Mouse (Mus musculus): Measurements from ENCODE around the gene Galnt14. TPM values are rescaled to one million over a fixed set of nuclear protein-coding genes. Genes with fewer than 3 reads are reported as not detected.

Galnt14 gene
- polyA plus RNA-seq, 1 experiment from 2014 or later = 9.5 TPM

- no peak overlapping the region for H3K4me3 ChIP-seq (ENCODE audit: low read depth, low read length)
- no peak overlapping the region for H3K27ac ChIP-seq (ENCODE audit: low read depth, low read length)
- H3K9ac ChIP-seq (ENCODE audit: low read length) = no peak overlapping the region
- no peaks in the 10 kb centered on the region for H3K9me3 ChIP-seq (ENCODE audit: control insufficient read depth, low read length)
- no peak overlapping the region for H3K4me2 ChIP-seq (ENCODE audit: low read depth)
- H3K4me1 ChIP-seq (ENCODE audit: control insufficient read depth, insufficient read depth, low read length) = no peaks in the 10 kb centered on the region
- 87% methylated on average over 4 of the region's 4 CpGs for WGBS
- ATAC-seq (ENCODE audit: insufficient read depth, low FRiP score, low TSS enrichment) (no peak), DNase-seq (ENCODE audit: low spot score) (no peak)
- H3K27me3 ChIP-seq (ENCODE audit: control insufficient read depth, insufficient read depth, low read length) = no peaks in the 10 kb centered on the region
- no peaks in the 10 kb centered on the region for H3K36me3 ChIP-seq (ENCODE audit: control insufficient read depth, insufficient read depth, low read length)
Observed at GRCm38 (mm10) chr17:73452151-73452760, 258.0 kb downstream of the Galnt14 start.

GRCm38 (mm10) chr17:73449104-73449503 is 261.1 kb downstream of the Galnt14 start:
- DNase-seq (ENCODE audit: low spot score) (no peak), ATAC-seq (ENCODE audit: insufficient read depth, low FRiP score, low TSS enrichment) (no peak)
- Histone ChIP-seq H3K4me3 (ENCODE audit: low read depth, low read length) (no peak overlapping the region), H3K9ac (ENCODE audit: low read length) (no peak overlapping the region), H3K4me2 (ENCODE audit: low read depth) (no peak overlapping the region), H3K27me3 (ENCODE audit: control insufficient read depth, insufficient read depth, low read length) (no peaks in the 10 kb centered on the region), H3K4me1 (ENCODE audit: control insufficient read depth, insufficient read depth, low read length) (no peaks in the 10 kb centered on the region), H3K27ac (ENCODE audit: low read depth, low read length) (no peak overlapping the region), H3K9me3 (ENCODE audit: control insufficient read depth, low read length) (no peaks in the 10 kb centered on the region), H3K36me3 (ENCODE audit: control insufficient read depth, insufficient read depth, low read length) (no peaks in the 10 kb centered on the region)

Other genes with a start within 250 kb of the Galnt14 start
- gene Ehd3, start 93.7 kb upstream of the Galnt14 start, polyA plus RNA-seq (2014; fragmentation: Nextera tagmentation; extraction: Ambion mirVana) = 12.7 and 14.2 TPM in 2 replicates
- gene Xdh, start 239.7 kb upstream of the Galnt14 start, polyA plus RNA-seq (2014; fragmentation: Nextera tagmentation; extraction: Ambion mirVana) = 0.33 and 0.41 TPM in 2 replicates